Mouse (Mus musculus) liver, adult 10 weeks (tissue): Measurements from ENCODE around the gene Cdadc1. TPM values are rescaled to one million over a fixed set of nuclear protein-coding genes. Genes with fewer than 3 reads are reported as not detected.

ENCODE experiments used
- polyA plus RNA-seq: library from polyadenylated mRNA; stranded (reverse); fragments of 350-450 nt; fragmentation: Illumina TruSeq; extraction: RNeasy Lipid Tissue Mini Kit (QIAGEN cat#74804); gene quantifications from one replicate; pipeline ENCODE4 v1.2.3, GENCODE M21; 2014; ENCODE audit warnings: low read depth, low replicate concordance

Cdadc1 gene
- polyA plus RNA-seq = 62.6 TPM

GRCm38 (mm10) chr14:59597398-59598259 is at the start of gene Cdadc1:
Gene Cdadc1, minus strand, starts transcription at chr14:59597959.

GRCm38 (mm10) chr14:59625158-59625805 is 27.5 kb upstream of the Cdadc1 start, which contains the start of gene Shisa2:
Gene Shisa2, plus strand, starts transcription at chr14:59625308.

Other genes with a start within 250 kb of the Cdadc1 start
- 6.5 TPM for gene Phf11d, start 232.5 kb downstream of the Cdadc1 start, polyA plus RNA-seq
- 5.9 TPM for gene Phf11c, start 202.6 kb downstream of the Cdadc1 start, polyA plus RNA-seq
- 22.9 TPM for gene Setdb2, start 157.1 kb downstream of the Cdadc1 start, polyA plus RNA-seq
- 114 TPM for gene Cab39l, start 157.0 kb downstream of the Cdadc1 start, polyA plus RNA-seq
- gene Shisa2, start 27.3 kb upstream of the Cdadc1 start, polyA plus RNA-seq = 0.34 TPM